Mouse (Mus musculus): ENCODE results near the gene Cckar.
A peak's percentile ranks its signal among the peaks of the same experiment; 100 is the strongest.
"Not testable (repeated sequence)": the region's sequence is repeated elsewhere in the genome, so short reads cannot be mapped to it uniquely, and the experiment has no call there.

Gene Cckar

DNA sequence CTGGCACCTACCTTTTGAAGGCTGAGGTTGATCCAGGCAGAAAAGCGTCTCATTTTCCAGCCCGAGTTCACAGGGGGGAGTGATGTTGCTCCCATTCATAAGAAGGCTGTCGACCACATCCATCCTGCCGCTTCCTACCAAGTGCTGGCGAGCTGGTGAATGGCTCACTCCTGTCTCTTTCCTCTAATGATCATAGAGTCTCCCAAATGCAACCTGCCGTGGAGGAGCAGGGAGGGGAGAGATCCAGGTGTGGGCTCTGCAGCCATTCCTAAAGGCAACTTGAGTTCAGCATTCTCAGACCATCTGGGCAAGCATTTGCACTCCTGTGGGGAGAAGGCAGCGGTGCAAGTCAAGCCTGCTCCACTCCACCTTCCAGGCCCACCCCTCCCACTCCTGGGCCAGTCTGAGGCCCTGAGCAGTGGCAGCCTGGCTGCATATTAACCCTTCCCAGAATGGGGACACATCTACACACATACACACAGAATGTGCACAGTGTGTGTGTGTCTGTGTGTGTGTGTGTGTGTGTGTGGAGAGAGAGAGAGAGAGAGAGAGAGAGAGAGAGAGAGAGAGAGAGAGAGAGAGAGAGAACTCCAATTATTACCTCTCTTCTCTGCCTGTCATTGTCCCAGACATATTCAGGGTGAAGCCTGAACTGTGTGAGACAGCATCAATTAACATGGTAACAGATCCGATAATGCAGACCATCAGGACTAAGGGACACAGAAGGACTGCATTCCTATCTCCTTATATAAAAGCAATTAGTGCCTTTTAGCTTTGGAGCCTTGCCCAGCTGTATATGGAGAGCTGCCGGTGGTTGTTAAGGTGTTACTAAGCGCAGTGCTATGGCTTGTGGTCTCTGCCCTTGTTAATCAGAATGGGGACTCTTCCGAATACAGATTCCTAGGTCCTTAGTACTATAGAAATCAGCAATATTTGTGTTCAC lies at the start of gene Cckar:
Cckar (minus strand) TSS at position 471 of the 943 bp plus-strand sequence.
- no peak for DNase-seq

GRCm38 (mm10) chr5:53744061-53744460 lies 36.6 kb upstream of the Cckar start:
- DNase-seq = no peak

GRCm38 (mm10) chr5:53732933-53733332 lies 25.4 kb upstream of the Cckar start:
- DNase-seq = no peak

- no peak for DNase-seq
Observed at GRCm38 (mm10) chr5:53727606-53728005, 20.1 kb upstream of the Cckar start.

- no peak for DNase-seq
Observed at GRCm38 (mm10) chr5:53726011-53726410, 18.5 kb upstream of the Cckar start.

DNA sequence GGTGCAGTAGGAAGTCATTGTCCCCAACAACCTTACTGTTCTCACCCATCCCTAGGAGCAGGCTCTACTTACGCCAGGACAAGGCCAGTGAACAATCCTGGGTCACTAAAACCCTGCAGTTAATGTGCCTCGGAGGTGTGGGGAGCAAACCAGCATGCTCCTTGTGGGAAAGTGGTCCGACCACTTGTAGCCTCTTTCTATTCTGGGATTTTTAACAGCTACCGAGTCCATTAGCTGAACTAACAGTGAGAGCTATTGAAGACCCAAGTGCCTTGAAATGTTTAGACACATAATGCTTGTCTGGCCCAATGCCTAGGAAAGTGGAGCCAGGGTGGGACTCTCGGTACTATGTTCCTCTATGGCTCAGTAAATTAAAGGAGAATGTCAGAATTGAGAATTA lies 9.0 kb upstream of the Cckar start:
- DNase-seq = no peak

DNA sequence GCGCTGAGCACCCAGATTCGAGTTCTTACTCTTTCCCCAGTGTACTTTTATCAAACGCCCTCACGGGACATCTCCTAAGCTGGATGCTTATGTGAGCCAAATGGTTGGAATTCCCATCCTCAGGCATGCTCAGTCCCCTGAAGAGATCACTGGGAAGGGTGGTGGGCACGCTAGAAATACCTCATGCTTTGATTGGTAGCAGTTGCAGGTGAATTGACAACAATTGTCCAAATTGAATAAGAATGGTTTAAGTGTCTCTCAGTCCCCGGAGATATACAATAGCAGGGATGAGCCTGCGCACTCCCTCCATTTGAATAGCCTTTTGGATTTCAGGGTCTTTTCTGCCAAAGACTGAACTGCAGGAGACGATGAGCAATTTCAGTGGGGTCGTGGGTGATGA lies 3.8 kb upstream of the Cckar start:
- no peak for DNase-seq

DNA sequence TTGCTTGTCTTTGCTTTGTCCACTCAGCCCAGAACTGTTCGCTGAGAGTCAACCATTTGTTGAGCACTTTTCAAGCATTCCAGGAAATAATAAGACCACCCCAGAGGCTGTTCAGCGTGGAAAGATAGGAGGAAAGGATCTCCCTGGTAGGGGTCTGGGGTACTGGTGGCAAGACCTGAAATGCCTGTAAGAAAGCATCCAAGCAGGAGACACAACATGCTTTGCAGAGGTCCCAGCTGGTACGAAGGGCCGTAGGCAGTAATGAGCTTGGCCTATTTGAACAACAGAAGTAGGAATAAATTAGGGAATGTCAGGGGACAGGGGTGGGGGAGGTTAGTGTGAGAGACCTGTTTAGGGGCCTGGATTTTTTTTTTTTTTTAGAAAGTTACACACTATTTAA lies 686 bp upstream of the Cckar start:
- no peak for DNase-seq

DNA sequence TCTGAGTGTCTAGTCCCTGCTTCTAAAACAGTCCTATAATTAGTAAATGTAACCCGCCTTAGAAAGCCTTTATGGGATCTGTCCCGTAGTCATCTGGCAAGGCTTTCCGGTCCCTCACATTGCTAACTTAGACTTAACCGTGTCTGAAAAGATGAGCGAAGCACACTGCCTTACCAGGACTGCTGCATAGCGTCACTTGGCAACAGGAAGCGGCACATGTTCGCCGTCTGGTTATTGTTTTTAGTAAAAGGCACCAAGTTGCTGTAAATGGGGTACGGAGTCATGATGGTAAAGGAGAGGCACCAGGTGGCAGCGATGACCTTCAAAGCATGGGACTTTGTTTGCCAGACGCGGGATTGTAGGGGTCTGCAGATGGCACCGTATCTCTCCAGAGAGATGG lies 4.8 kb downstream of the Cckar start:
- peak; percentile 46 for DNase-seq

- DNase-seq = no peak
Observed at GRCm38 (mm10) chr5:53697794-53698193, 9.7 kb downstream of the Cckar start.

DNA sequence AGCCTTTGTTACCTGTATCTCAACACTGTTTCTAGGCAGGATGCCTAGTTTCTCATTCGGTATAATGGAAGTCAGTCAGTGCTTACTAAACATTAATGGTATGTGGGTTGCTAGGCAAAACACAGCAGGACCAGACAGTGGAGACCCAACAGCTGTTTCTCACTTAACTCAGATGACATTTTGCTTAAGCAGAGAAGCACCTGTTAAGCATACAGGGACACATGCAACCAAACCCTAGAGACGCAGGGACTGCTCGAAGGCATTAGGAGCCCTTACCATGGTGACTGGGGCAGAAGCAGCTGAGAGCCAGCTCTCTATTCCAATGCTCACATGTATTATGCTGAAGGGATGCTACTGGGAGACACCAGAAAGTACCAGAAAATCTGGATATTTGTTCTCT lies 10.8 kb downstream of the Cckar start:
- no peak for DNase-seq

- no peak for DNase-seq
Observed at GRCm38 (mm10) chr5:53692662-53693061, 14.8 kb downstream of the Cckar start.

DNA sequence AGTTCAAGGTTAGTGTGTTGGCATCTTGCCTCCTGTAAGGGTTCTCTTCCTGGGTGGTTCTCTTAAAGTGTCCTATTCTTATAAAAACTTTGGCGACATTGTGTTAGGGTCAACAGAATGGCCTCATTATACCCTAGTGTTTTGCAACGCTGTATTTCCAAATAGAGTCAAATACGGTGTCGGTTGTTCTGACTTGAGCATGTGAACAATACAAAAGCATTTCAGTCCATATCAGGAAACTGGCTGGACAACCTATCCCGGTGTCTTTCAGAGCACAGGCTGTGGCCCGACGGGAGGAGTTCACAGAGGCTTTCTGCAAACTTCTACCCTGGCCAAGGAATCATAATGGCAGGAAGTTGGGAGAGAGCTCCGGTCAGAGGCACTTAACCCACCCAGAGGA lies 15.4 kb downstream of the Cckar start:
- no peak for DNase-seq

DNA sequence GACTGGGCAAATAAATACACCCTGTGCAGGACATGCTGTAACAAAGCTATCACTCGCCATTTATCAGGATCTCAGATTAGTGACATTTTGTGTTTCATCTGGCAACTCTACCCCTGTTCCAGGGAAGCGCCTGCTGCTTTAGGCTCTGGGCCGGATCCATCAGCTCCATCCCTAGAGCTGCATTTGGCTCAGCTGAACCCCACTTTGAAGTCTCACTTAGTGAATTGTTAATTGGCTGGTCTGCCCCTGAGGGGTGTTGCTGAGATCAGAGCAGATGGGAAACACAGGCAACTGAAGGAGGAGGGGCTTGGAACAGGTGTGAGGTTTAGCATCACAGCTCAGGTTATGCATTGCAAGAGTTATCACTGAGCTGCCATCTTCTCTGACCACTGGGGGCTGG lies 15.9 kb downstream of the Cckar start:
- no peak for DNase-seq

DNA sequence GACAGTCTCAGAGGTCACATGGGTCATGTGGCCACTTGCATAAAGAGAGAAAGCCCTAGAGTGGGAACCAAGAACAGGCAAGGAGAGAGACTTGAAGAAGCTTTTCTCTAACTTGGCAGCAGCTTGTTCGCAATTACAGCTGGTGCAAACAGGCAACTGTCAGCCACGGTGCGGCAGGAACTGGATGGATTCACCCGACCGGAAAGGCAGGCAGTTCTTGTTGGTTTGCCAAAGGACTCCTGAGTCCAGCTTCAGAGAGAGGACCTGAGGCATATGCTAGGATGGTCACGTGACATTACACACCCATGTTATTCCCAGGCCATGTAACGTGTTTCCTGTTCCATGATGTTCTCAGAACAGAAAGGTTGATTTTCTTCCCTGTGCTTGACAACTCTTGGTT lies 19.2 kb downstream of the Cckar start:
- no peak for DNase-seq

- DNase-seq = no peak
Observed at GRCm38 (mm10) chr5:53686379-53686778, 21.1 kb downstream of the Cckar start.

DNA sequence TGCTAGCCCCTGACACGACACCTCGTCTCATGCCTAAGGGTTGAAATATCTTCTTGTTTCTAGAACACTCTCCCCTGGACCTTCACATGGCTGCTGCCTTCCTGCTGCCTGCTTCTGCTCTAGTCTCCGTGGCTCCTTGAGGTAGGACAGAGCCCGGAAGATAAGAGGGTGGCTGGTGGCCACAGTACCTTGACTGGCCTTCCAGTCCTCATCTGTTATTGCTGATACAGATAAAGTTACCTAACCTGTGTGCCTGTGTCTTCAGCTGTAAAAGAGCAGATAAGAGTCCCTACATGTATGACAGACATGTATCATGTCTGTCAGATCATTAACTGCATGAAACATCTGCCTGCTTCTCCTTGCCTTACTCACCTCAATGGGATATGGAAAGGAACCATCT lies 21.9 kb downstream of the Cckar start:
- no peak for DNase-seq

GRCm38 (mm10) chr5:53684417-53684816 lies 23.1 kb downstream of the Cckar start:
- no peak for DNase-seq

DNA sequence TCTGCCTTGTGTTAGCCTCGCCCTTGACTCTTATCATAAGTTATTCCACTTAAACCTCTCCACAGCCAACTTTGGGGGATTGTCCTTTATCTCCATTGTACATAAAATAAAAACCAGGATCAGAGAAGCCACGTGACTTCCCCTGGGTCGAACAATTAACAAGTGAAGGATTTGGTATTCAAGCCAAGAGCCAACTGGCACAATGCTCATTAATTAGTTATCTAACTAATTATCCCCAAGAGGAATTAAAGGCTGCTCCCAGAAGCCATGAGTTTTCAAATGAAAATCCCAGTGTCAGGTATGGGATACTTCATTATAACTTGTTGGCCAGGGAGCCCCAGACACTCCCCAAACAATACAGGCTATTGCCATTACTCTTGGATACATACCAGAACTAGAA lies 23.6 kb downstream of the Cckar start:
- no peak for DNase-seq

GRCm38 (mm10) chr5:53679651-53680050 lies 27.9 kb downstream of the Cckar start:
- peak; percentile 32 for DNase-seq

DNA sequence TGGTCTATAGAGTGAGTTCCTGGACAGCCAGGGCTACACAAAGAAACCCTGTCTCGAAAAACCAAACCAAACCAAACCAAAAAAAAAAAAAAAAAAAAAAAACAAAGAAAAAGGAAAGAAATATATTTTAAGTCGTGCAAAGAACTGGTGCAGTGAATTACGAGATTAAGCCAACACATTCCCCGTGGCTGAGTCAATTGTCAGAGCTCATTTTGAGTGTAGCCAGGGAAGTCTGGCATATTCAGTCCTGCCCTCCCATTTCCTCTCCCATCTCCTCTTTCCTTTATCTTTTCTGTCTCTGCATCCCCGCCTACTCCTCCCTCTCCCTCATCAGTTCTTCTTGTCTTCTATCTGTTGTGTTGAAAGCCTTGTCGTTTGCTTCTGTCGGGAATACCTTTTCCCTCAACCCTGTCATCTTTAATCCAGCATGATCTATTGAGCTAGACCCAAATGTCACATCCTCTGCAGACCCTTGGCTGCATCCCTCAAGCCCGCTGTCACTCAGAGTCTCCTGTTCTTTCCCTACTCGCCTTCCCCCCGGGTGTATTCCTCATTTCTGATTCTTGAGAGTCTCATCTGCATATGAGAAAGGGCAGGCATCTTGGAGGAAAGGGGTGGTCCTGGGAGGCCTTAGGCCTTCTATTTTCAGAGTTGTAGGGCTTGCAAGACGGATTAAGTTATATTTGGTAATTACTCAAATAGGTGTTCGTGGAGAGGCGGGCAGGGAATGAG lies 29.3 kb downstream of the Cckar start:
- DNase-seq = no peak

- no peak for DNase-seq
Observed at GRCm38 (mm10) chr5:53676671-53677070, 30.8 kb downstream of the Cckar start.

- DNase-seq = not testable (repeated sequence)
Observed at GRCm38 (mm10) chr5:53673493-53674150, 33.9 kb downstream of the Cckar start.

DNA sequence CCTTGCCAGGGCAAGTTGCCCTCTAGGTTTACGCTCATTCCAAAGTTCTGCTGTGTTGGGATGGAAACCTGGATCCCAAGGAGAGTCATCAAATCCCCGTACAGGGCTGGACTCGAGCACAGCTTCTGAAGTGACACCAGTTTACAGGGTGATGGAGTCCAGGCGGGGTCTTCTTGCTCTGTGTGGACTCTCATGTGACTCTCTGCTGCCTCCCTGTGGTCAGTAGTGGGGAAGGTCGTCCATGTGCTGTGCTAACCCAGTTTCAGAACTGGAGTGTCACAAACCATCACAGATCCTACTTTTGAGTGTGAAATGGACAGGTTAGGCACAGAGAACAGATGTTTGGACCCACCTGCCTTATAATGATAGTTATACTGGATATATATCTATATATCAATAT lies 35.2 kb downstream of the Cckar start:
- DNase-seq = peak; percentile 44
